Mouse (Mus musculus) kidney, embryonic 14.5 days (tissue): ENCODE results near the gene Wnt7a. TPM values are rescaled to one million over a fixed set of nuclear protein-coding genes. Genes with fewer than 3 reads are reported as not detected.

Experiments
- ATAC-seq: fragments of 200-750 bp; cut with Nextera tagmentation; 2 replicates; pipeline ENCODE4 v1.8.0; 2017; ENCODE audit warnings: moderate number of reproducible peaks, mild to moderate bottlenecking, moderate TSS enrichment, moderate library complexity; ENCODE audit not compliant: low FRiP score, low TSS enrichment
- H3K27ac ChIP-seq: fragments of 300-500 bp; sonication (generic); 2 replicates; pipeline ENCODE4 v1.5.1; 2014; ENCODE audit warnings: low read depth, mild to moderate bottlenecking, low read length, moderate library complexity, mixed read lengths
- H3K27me3 ChIP-seq: fragments of 300-500 bp; sonication (generic); 2 replicates; pipeline ENCODE4 v1.6.1; 2014; ENCODE audit warnings: mild to moderate bottlenecking, low read length; ENCODE audit not compliant: control insufficient read depth, insufficient read depth
- H3K36me3 ChIP-seq: fragments of 300-500 bp; sonication (generic); 2 replicates; pipeline ENCODE4 v1.6.1; 2014; ENCODE audit warnings: low read length, mixed read lengths; ENCODE audit not compliant: control insufficient read depth, insufficient read depth
- H3K4me1 ChIP-seq: fragments of 300-500 bp; sonication (generic); 2 replicates; pipeline ENCODE4 v1.6.1; 2014; ENCODE audit warnings: low read length, mixed read lengths; ENCODE audit not compliant: control insufficient read depth, insufficient read depth
- H3K4me2 ChIP-seq: fragments of 300-500 bp; sonication (generic); replicated peaks from 2 replicates; pipeline ENCODE4 v1.6.1; 2014; ENCODE audit warnings: low read depth, mild to moderate bottlenecking, low read length
- H3K4me3 ChIP-seq: fragments of 300-500 bp; sonication (generic); 2 replicates; pipeline ENCODE4 v1.5.1; 2014; ENCODE audit warnings: mild to moderate bottlenecking, low read length
- H3K9ac ChIP-seq: fragments of 300-500 bp; sonication (generic); 2 replicates; pipeline ENCODE4 v1.6.1; 2014; ENCODE audit warnings: low read depth, mild to moderate bottlenecking, low read length, moderate library complexity
- H3K9me3 ChIP-seq: fragments of 300-500 bp; sonication (generic); 2 replicates; pipeline ENCODE4 v1.6.1; 2016; ENCODE audit warnings: low read length; ENCODE audit not compliant: control insufficient read depth
- WGBS: fragments of 180-500 bp; shearing (Covaris S2); extraction: QIAGEN DNeasy Blood & Tissue Kit; methylation state at CpG from one replicate; pipeline ENCODE4 v1.1.7; 2014; 5-methylcytosine and 5-hydroxymethylcytosine counted together
- polyA plus RNA-seq: library from polyadenylated mRNA; unstranded; fragments of >200 nt; fragmentation: Nextera tagmentation; extraction: Ambion mirVana; gene quantifications from 2 replicates; pipeline ENCODE4 v1.2.1, GENCODE M21; 2014

The Wnt7a gene
- polyA plus RNA-seq, 1 experiment from 2014 or later = 0.22 TPM

GRCm38 (mm10) chr6:91421629-91422028, 10.5 kb upstream of the Wnt7a start:
- Histone ChIP-seq H3K27ac (no peak overlapping the region), H3K4me2 (no peak overlapping the region), H3K4me3 (no peak overlapping the region), H3K9ac (no peak overlapping the region), H3K27me3 (no peaks in the 10 kb centered on the region), H3K4me1 (no peaks in the 10 kb centered on the region), H3K36me3 (no peaks in the 10 kb centered on the region), H3K9me3 (no peaks in the 10 kb centered on the region)
- 75% methylated on average over 4 of the region's 4 CpGs for WGBS
- ATAC-seq = no peak

- no peaks in the 10 kb centered on the region for H3K4me1 ChIP-seq
- H3K9ac ChIP-seq = no peak overlapping the region
- H3K27ac ChIP-seq = no peak overlapping the region
- ATAC-seq = no peak
- H3K36me3 ChIP-seq = no peaks in the 10 kb centered on the region
- no peak overlapping the region for H3K4me2 ChIP-seq
- H3K4me3 ChIP-seq = no peak overlapping the region
- H3K9me3 ChIP-seq = no peaks in the 10 kb centered on the region
- H3K27me3 ChIP-seq = peaks cover 22% of the 10 kb centered on the region
- 80% methylated on average over 5 of the region's 5 CpGs for WGBS
Observed at GRCm38 (mm10) chr6:91417291-91417845, 6.2 kb upstream of the Wnt7a start.

GRCm38 (mm10) chr6:91416146-91416545, 5.0 kb upstream of the Wnt7a start:
- Histone ChIP-seq H3K27me3 (peaks cover 33% of the 10 kb centered on the region), H3K4me3 (no peak overlapping the region), H3K27ac (no peak overlapping the region), H3K4me1 (0 out of 2 replicates have a peak, but pooled peaks cover 3% of the 10 kb centered on the region), H3K4me2 (no peak overlapping the region), H3K9ac (no peak overlapping the region), H3K36me3 (no peaks in the 10 kb centered on the region), H3K9me3 (no peaks in the 10 kb centered on the region)
- WGBS = 75% methylated on average over 4 of the region's 4 CpGs
- no peak for ATAC-seq

- Histone ChIP-seq H3K27me3 (peaks cover 45% of the 10 kb centered on the region), H3K27ac (no peak overlapping the region), H3K36me3 (no peaks in the 10 kb centered on the region), H3K4me3 (no peak overlapping the region), H3K4me1 (0 out of 2 replicates have a peak, but pooled peaks cover 14% of the 10 kb centered on the region), H3K9me3 (no peaks in the 10 kb centered on the region), H3K4me2 (no peak overlapping the region), H3K9ac (no peak overlapping the region)
- no peak for ATAC-seq
- 1% methylated on average over 4 of the region's 4 CpGs for whole genome bisulfite sequencing
Observed at GRCm38 (mm10) chr6:91414890-91415289, 3.7 kb upstream of the Wnt7a start.

GRCm38 (mm10) chr6:91411369-91411981, 312 bp upstream of the Wnt7a start:
- peaks cover 65% of the 10 kb centered on the region for H3K27me3 ChIP-seq
- 1% methylated on average over 43 of the region's 47 CpGs for WGBS
- H3K36me3 ChIP-seq = no peaks in the 10 kb centered on the region
- peak; percentile 43; the same call in 1 of the 2 replicates for ATAC-seq
- no peak overlapping the region for H3K27ac ChIP-seq
- peak overlapping the region; percentile 51 for H3K4me3 ChIP-seq
- H3K9me3 ChIP-seq = no peaks in the 10 kb centered on the region
- peak overlapping the region; percentile 18; the same call in 1 of the 2 replicates for H3K9ac ChIP-seq
- peak overlapping the region; percentile 98 for H3K4me2 ChIP-seq
- 0 out of 2 replicates have a peak, but pooled peaks cover 16% of the 10 kb centered on the region for H3K4me1 ChIP-seq

GRCm38 (mm10) chr6:91410168-91410780, 889 bp downstream of the Wnt7a start:
- Histone ChIP-seq H3K36me3 (no peaks in the 10 kb centered on the region), H3K9ac (no peak overlapping the region), H3K4me1 (0 out of 2 replicates have a peak, but pooled peaks cover 16% of the 10 kb centered on the region), H3K9me3 (no peaks in the 10 kb centered on the region), H3K27ac (no peak overlapping the region), H3K27me3 (peaks cover 65% of the 10 kb centered on the region), H3K4me3 (peak overlapping the region; percentile 51), H3K4me2 (peak overlapping the region; percentile 98)
- ATAC-seq = no peak
- WGBS = under 1% methylated on average over 26 of the region's 26 CpGs

GRCm38 (mm10) chr6:91409448-91410167, 1.6 kb downstream of the Wnt7a start:
- Histone ChIP-seq H3K27ac (no peak overlapping the region), H3K4me1 (0 out of 2 replicates have a peak, but pooled peaks cover 16% of the 10 kb centered on the region), H3K27me3 (peaks cover 63% of the 10 kb centered on the region), H3K36me3 (no peaks in the 10 kb centered on the region), H3K9ac (no peak overlapping the region), H3K4me2 (peak overlapping the region; percentile 98), H3K9me3 (no peaks in the 10 kb centered on the region), H3K4me3 (peak overlapping the region; percentile 51)
- WGBS = under 1% methylated on average over 34 of the region's 34 CpGs
- 0 out of 2 replicates have a peak, but pooled peaks have one; percentile 68 for ATAC-seq

- Histone ChIP-seq H3K4me3 (no peak overlapping the region), H3K27me3 (peaks cover 56% of the 10 kb centered on the region), H3K27ac (no peak overlapping the region), H3K36me3 (no peaks in the 10 kb centered on the region), H3K9me3 (no peaks in the 10 kb centered on the region), H3K4me1 (0 out of 2 replicates have a peak, but pooled peaks cover 16% of the 10 kb centered on the region), H3K9ac (no peak overlapping the region), H3K4me2 (no peak overlapping the region)
- 62% methylated on average over 13 of the region's 13 CpGs for WGBS
- no peak for ATAC-seq
Observed at GRCm38 (mm10) chr6:91408616-91409015, 2.5 kb downstream of the Wnt7a start.
